Mouse (Mus musculus) midbrain, embryonic 12.5 days (tissue): ENCODE measurements at regions not wholly inside any gene's neighbourhood (a gene's known extent, or its start where the extent isn't known, plus 50 kb on each side); places are given as distances from the start of the nearest gene placed in this dataset.

Experiments
- ATAC-seq: fragments of 200-750 bp; cut with Nextera tagmentation; 2 replicates; pipeline ENCODE4 v1.8.0; 2017; ENCODE audit warnings: low read depth, moderate TSS enrichment, moderate library complexity; ENCODE audit not compliant: low FRiP score
- H3K27ac ChIP-seq: fragments of 300-500 bp; sonication (generic); replicated peaks from 2 replicates; pipeline ENCODE4 v1.5.1; 2016; ENCODE audit warnings: mild to moderate bottlenecking
- H3K27me3 ChIP-seq: fragments of 300-500 bp; sonication (generic); 2 replicates; pipeline ENCODE4 v1.6.1; 2016; ENCODE audit warnings: mild to moderate bottlenecking
- H3K36me3 ChIP-seq: fragments of 300-500 bp; sonication (generic); 2 replicates; pipeline ENCODE4 v1.6.1; 2016
- H3K4me1 ChIP-seq: fragments of 300-500 bp; sonication (generic); 2 replicates; pipeline ENCODE4 v1.6.1; 2016
- H3K4me2 ChIP-seq: fragments of 300-500 bp; sonication (generic); replicated peaks from 2 replicates; pipeline ENCODE4 v1.6.1; 2016; ENCODE audit warnings: mild to moderate bottlenecking, moderate library complexity
- H3K4me3 ChIP-seq: fragments of 300-500 bp; sonication (generic); 2 replicates; pipeline ENCODE4 v1.5.1; 2016; ENCODE audit warnings: mild to moderate bottlenecking
- H3K9ac ChIP-seq: fragments of 300-500 bp; sonication (generic); replicated peaks from 2 replicates; pipeline ENCODE4 v1.6.1; 2016; ENCODE audit warnings: mild to moderate bottlenecking, moderate library complexity
- H3K9me3 ChIP-seq: fragments of 300-500 bp; sonication (generic); 2 replicates; pipeline ENCODE4 v1.6.1; 2016; ENCODE audit warnings: mild to moderate bottlenecking
- WGBS: fragments of 180-500 bp; shearing (Covaris S2); methylation state at CpG from one replicate; pipeline ENCODE4 v1.1.7; 2016; 5-methylcytosine and 5-hydroxymethylcytosine counted together

DNA sequence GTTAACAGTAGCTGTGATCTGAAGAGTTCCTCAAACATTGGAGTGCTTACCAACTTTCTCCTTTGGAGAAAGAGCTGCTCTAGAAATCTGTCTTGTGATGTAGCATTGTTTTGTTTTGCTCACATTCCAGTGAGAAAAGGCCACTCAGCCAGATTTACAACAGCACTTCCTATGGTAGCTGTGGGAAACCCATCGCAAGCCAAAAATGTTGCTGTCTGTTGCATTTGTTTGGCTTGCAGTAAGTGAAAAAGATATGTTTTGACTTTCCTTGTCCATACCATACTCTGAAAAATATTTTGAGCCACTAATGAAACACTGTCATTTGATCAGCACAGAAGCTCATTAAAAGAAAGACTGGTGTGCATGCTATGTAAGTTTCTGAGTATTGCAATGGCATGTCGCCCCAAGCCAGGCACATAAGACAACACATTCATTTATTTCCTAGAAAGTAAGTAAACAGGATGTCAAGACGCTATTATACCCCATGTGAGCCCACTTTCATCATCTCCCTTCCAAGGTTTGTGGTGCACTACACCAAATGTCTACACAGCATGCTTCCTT lies 66.2 kb downstream of the Car2 start:
- 82% methylated on average over 3 of the region's 3 CpGs for WGBS
- H3K9me3 ChIP-seq = no peaks in the 10 kb centered on the region
- no peak overlapping the region for H3K4me3 ChIP-seq
- no peak overlapping the region for H3K9ac ChIP-seq
- no peak overlapping the region for H3K4me2 ChIP-seq
- no peaks in the 10 kb centered on the region for H3K4me1 ChIP-seq
- ATAC-seq = no peak
- no peaks in the 10 kb centered on the region for H3K27me3 ChIP-seq
- H3K36me3 ChIP-seq = no peaks in the 10 kb centered on the region
- no peak overlapping the region for H3K27ac ChIP-seq

DNA sequence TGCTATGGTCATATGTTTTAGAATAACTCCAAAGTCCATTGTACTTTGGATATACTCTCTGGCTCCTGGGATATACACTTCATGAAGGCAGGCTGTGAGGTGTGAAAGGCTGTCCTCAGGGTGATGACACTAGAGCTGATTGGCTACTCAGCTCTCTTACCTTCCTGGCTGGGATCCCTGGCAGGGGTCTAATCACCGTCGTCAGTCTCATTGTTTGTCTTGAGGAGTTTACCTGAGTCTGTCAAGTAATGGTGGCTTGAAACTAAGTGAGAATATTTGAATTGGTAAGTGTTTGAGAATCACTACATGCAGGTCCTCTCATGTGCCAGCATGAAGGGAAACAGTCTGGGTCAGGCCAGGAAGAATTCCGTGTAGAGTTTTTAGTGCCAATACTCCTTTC lies 66.9 kb downstream of the Car2 start:
- H3K4me2 ChIP-seq = no peak overlapping the region
- WGBS = 54% methylated on average over 3 of the region's 3 CpGs
- no peak overlapping the region for H3K9ac ChIP-seq
- H3K27ac ChIP-seq = no peak overlapping the region
- no peaks in the 10 kb centered on the region for H3K36me3 ChIP-seq
- H3K27me3 ChIP-seq = no peaks in the 10 kb centered on the region
- no peaks in the 10 kb centered on the region for H3K9me3 ChIP-seq
- no peak for ATAC-seq
- H3K4me1 ChIP-seq = no peaks in the 10 kb centered on the region
- no peak overlapping the region for H3K4me3 ChIP-seq

DNA sequence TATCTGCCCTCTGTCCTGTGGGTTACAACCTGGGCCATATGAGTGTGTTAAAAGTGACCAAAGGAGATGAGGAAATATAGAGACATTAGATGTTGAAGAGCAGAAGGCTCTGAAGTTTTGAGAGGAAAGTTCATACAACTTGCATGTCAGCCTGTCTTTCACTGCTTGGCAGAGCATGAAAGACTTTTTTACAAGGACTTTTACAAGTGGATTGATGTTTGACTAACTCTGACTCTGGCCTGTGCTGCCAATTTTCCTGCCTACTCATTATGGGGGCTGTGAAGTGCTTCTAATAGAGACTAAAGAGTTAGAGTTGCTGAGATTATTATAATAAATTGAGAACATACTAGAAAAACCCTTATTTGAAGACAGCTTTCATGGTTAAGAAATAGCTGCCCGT lies 71.4 kb downstream of the Car2 start:
- Histone ChIP-seq H3K27ac (no peak overlapping the region), H3K4me2 (no peak overlapping the region), H3K4me1 (peaks cover 6% of the 10 kb centered on the region), H3K4me3 (no peak overlapping the region), H3K36me3 (no peaks in the 10 kb centered on the region), H3K9me3 (no peaks in the 10 kb centered on the region), H3K9ac (no peak overlapping the region), H3K27me3 (no peaks in the 10 kb centered on the region)
- WGBS = 83% methylated on average over 1 of the region's 1 CpGs
- no peak for ATAC-seq

DNA sequence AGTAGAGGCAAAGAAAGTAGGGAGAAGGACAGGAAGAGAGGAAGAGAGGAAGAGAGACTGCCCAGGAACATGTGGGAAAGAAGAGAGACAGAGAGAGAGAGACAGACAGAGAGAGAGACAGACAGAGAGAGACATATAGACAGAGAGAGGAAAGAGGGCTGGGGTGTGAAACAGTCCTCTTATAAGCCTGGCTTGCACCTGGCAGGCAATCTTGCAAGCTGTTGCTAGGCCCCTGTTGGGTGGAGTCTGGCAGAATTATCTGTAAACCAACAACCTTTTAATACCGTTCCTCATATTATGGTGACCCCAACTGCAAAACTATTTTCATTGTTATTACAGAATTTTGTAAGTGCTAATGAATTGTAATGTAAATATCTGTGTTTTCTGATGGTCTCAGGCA lies 72.2 kb downstream of the Car2 start:
- Histone ChIP-seq H3K27ac (no peak overlapping the region), H3K9me3 (no peaks in the 10 kb centered on the region), H3K4me2 (no peak overlapping the region), H3K4me3 (no peak overlapping the region), H3K27me3 (no peaks in the 10 kb centered on the region), H3K4me1 (peaks cover 6% of the 10 kb centered on the region), H3K9ac (no peak overlapping the region), H3K36me3 (no peaks in the 10 kb centered on the region)
- WGBS = 77% methylated on average over 1 of the region's 1 CpGs
- ATAC-seq = no peak

DNA sequence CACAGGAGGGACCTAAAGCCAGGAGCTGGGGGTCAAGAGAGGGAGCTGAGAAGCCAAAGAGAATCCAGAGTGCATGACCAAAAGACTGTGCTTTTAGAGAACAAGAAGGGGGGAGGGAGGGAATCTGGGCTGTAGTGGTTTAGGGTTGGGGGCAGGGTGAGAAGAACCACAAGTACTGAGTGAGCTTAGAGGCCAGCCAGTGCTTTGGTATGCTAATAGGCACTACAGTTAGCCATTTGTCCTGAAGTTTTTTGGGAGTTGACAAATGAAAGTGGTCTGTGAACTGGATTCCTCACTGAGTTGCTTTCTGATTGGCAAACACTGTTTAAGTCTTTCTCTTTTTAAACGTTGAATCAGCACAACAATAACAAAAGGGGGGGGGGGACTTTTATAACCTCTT lies 73.5 kb downstream of the Car2 start:
- WGBS = 0% methylated on average over 1 of the region's 1 CpGs
- Histone ChIP-seq H3K4me2 (no peak overlapping the region), H3K36me3 (no peaks in the 10 kb centered on the region), H3K9me3 (no peaks in the 10 kb centered on the region), H3K4me1 (peaks cover 6% of the 10 kb centered on the region), H3K27me3 (no peaks in the 10 kb centered on the region), H3K27ac (no peak overlapping the region), H3K9ac (no peak overlapping the region), H3K4me3 (no peak overlapping the region)
- peak; percentile 91 for ATAC-seq

DNA sequence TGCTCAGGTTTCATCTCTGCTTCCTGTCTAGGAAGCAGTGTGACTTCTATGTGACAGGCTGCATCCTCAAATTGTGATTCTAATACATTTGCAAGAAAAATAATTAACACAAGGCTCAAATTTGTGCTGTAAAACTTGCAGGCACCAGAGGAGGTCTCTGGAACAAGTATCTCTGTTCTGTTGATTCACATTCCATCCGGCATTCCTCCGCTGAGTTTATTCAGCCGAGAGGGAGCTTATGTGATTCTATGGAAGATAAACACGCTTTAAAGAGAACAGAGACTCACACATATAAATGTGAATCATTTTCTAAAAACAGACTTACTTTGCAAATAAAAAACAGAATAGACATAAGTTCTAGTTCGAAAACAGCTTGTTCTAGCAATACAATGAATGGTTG lies 78.7 kb downstream of the Car2 start:
- no peak for ATAC-seq
- no peak overlapping the region for H3K4me3 ChIP-seq
- no peak overlapping the region for H3K9ac ChIP-seq
- no peak overlapping the region for H3K27ac ChIP-seq
- H3K4me1 ChIP-seq = peaks cover under 1% of the 10 kb centered on the region; the same call in 1 of the 2 replicates
- WGBS = 75% methylated on average over 5 of the region's 5 CpGs
- no peak overlapping the region for H3K4me2 ChIP-seq
- H3K27me3 ChIP-seq = no peaks in the 10 kb centered on the region
- H3K36me3 ChIP-seq = no peaks in the 10 kb centered on the region
- no peaks in the 10 kb centered on the region for H3K9me3 ChIP-seq

DNA sequence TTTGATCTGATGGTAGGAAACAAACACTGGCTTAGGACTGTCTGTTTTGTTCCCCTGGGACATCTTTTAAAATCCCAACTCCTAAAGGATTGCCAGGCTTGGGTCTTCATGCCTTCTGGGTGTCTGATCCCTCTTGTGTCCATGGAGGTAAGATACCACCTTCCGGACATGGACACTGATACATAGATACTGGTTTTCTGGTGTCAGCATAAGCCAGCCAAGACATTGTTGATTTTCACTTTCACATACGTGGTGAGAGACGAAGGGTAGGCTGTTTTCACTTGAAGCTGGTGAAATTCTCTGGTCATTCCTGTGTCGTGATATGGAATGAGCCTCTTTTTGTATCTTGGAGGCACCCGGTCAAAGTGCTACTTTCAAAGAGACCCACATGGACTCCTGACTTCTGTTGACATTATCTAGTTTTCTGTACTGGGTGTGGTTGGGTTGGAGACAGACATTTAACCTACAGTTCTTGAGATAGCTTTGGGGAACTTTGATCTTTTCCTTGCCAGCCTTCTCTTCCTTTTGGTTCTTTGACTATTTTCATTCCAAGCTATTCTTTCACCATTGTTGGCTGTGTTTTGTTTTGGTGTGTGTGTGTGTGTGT lies 79.5 kb downstream of the Car2 start:
- Histone ChIP-seq H3K9ac (no peak overlapping the region), H3K27ac (no peak overlapping the region), H3K4me2 (no peak overlapping the region), H3K36me3 (no peaks in the 10 kb centered on the region), H3K4me3 (no peak overlapping the region), H3K4me1 (no peaks in the 10 kb centered on the region), H3K27me3 (no peaks in the 10 kb centered on the region), H3K9me3 (no peaks in the 10 kb centered on the region)
- no peak for ATAC-seq
- WGBS = 85% methylated on average over 5 of the region's 5 CpGs

DNA sequence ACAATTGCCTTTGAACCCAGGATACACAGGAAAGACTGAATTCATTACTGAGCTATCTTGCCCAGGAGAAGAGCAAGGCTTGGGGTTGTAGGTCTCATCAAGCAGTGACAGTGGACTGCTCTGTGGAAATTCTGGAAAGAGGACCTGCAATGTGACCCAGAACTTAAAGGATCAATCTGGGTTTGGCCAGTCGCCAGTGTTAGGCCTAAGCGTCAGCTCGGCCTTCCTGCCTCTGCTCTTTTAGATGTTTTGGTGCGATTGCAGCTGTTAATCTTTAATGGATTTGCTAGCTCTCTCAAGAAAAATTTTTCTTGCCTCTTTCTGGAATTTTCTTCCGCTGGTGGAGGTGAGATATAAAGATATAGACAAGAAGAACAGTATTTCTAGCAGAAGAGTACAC lies 81.2 kb downstream of the Car2 start:
- H3K4me1 ChIP-seq = no peaks in the 10 kb centered on the region
- H3K36me3 ChIP-seq = no peaks in the 10 kb centered on the region
- no peak for ATAC-seq
- WGBS = 94% methylated on average over 5 of the region's 5 CpGs
- H3K9ac ChIP-seq = no peak overlapping the region
- H3K4me2 ChIP-seq = no peak overlapping the region
- H3K9me3 ChIP-seq = no peaks in the 10 kb centered on the region
- no peak overlapping the region for H3K27ac ChIP-seq
- H3K27me3 ChIP-seq = no peaks in the 10 kb centered on the region
- no peak overlapping the region for H3K4me3 ChIP-seq

DNA sequence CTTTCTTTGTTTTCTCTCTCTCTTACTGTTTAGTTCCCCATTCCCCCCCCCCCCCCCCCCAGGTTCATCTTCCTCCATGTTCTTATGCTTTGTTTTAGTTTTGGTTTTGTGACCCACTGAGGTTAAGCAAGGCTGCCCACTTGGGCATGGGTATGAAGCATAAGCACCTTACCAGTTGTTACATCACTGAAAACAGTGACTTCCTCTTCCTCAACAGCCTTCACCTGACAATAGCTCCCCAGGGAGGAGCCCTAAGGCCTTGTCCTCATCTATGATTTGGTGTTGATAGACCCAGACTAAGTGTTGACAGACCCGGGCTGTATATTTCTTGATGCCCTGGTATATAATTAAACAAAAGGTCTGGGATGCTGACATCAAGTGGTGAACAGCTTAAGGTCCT lies 82.3 kb downstream of the Car2 start:
- no peak for ATAC-seq
- no peaks in the 10 kb centered on the region for H3K27me3 ChIP-seq
- H3K9ac ChIP-seq = no peak overlapping the region
- H3K4me2 ChIP-seq = no peak overlapping the region
- no peak overlapping the region for H3K27ac ChIP-seq
- 85% methylated on average over 1 of the region's 1 CpGs for WGBS
- no peaks in the 10 kb centered on the region for H3K36me3 ChIP-seq
- H3K4me3 ChIP-seq = no peak overlapping the region
- no peaks in the 10 kb centered on the region for H3K9me3 ChIP-seq
- H3K4me1 ChIP-seq = no peaks in the 10 kb centered on the region

DNA sequence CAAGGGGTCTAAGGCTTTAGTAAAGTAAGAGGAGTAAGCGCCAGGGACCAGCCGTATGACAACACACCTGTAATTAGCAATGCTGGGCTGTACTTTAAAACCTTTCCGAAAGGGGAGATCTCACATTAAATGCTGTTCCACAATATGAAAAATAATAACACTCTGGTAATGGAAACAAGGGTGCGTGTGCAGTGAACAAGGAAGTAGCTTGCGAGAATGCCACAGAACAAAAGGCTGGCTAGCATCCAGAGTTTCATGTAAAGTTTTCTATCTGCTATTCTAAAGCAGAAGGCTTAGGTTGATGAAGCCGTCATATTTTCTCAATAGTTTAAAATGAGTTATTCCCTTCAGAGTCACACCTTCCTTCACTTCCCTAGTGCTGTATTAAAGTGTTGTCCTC lies 83.6 kb downstream of the Car2 start:
- Histone ChIP-seq H3K4me2 (no peak overlapping the region), H3K4me3 (no peak overlapping the region), H3K27me3 (no peaks in the 10 kb centered on the region), H3K4me1 (no peaks in the 10 kb centered on the region), H3K9me3 (no peaks in the 10 kb centered on the region), H3K36me3 (no peaks in the 10 kb centered on the region), H3K9ac (no peak overlapping the region), H3K27ac (no peak overlapping the region)
- 89% methylated on average over 6 of the region's 6 CpGs for WGBS
- no peak for ATAC-seq

DNA sequence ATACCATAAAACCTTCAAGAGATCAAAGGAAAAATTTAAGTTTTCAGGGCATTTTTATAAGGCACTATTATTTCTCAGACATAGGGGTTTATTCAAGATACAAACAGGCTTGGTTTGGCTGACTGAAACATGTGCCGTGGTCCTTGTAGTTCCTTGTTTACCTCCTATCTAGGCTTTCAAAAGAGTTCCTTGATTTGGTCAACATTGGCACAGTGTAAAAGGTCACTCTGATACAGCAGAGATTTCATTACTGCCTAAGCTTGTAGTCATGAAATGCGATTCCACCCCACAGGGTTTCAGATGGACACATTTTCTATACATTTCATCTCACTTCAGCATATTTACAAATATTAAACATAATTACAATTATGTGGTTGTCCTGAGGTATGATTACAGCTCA lies 85.6 kb downstream of the Car2 start:
- Histone ChIP-seq H3K4me1 (no peaks in the 10 kb centered on the region), H3K4me3 (no peak overlapping the region), H3K27me3 (no peaks in the 10 kb centered on the region), H3K9ac (no peak overlapping the region), H3K27ac (no peak overlapping the region), H3K4me2 (no peak overlapping the region), H3K9me3 (no peaks in the 10 kb centered on the region), H3K36me3 (no peaks in the 10 kb centered on the region)
- no peak for ATAC-seq
- 78% methylated on average over 2 of the region's 2 CpGs for WGBS

DNA sequence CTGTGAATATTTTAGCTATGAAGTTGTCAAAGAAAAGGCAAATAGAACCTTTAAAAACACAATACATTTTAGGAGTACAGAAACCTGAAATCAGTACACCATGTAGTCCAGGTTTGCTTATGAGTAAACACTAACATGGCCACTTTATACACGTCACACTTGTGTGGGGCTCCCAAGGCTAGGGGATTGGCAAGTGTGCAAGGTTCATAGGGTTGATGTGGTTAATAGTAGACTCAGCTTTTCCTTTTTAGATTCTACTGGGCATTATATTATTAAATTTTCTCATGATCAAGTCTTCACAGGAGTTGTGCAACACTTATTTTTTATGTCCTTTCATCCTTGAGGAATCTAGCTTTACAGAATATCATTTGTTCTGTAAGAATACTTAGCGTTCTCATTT lies 88.7 kb downstream of the Car2 start:
- no peaks in the 10 kb centered on the region for H3K36me3 ChIP-seq
- no peak overlapping the region for H3K27ac ChIP-seq
- H3K4me1 ChIP-seq = no peaks in the 10 kb centered on the region
- H3K27me3 ChIP-seq = no peaks in the 10 kb centered on the region
- no peaks in the 10 kb centered on the region for H3K9me3 ChIP-seq
- no peak for ATAC-seq
- no peak overlapping the region for H3K4me3 ChIP-seq
- no peak overlapping the region for H3K9ac ChIP-seq
- 94% methylated on average over 2 of the region's 2 CpGs for WGBS
- H3K4me2 ChIP-seq = no peak overlapping the region

DNA sequence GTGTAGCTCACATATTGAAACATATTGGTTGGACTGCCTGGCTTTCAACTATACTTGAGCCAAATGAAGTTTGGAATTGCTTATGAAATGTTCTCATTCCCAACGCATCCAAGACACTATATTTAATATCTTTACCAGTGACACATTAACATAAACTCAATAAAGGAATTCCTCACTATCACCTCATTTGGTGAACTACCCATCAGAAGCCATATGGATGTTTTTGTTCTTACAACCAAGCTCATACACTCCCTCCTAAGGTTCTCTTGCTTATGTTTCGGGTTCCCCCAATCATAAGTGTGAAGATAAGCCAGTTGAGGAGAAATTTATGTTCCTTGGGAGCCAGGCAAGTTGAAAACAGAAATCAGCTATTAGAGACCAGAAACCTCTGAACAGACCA lies 89.1 kb downstream of the Car2 start:
- no peaks in the 10 kb centered on the region for H3K4me1 ChIP-seq
- H3K4me3 ChIP-seq = no peak overlapping the region
- H3K27ac ChIP-seq = no peak overlapping the region
- ATAC-seq = no peak
- no peak overlapping the region for H3K9ac ChIP-seq
- WGBS = 96% methylated on average over 2 of the region's 2 CpGs
- H3K27me3 ChIP-seq = no peaks in the 10 kb centered on the region
- no peak overlapping the region for H3K4me2 ChIP-seq
- no peaks in the 10 kb centered on the region for H3K9me3 ChIP-seq
- H3K36me3 ChIP-seq = no peaks in the 10 kb centered on the region
